Mouse (Mus musculus): ENCODE results near the gene Smarcb1. TPM values are rescaled to one million over a fixed set of nuclear protein-coding genes. Genes with fewer than 3 reads are reported as not detected.

Smarcb1 gene
- total RNA-seq, 2 experiments from 2014 or later: 77.4 to 83.2 TPM

Other genes starting within 250 kb of the Smarcb1 start
- gene Cabin1, start 157.3 kb downstream of the Smarcb1 start, total RNA-seq (2021): 10 to 100 TPM; 79.8 to 82.9 TPM
- 10 to 100 TPM; 32.8 to 40.5 TPM for gene Ddt, start 148.2 kb downstream of the Smarcb1 start, total RNA-seq (2021)
- gene Gm20441, start 140.7 kb downstream of the Smarcb1 start, total RNA-seq (2021): not detected
- gene Gstt3, start 140.2 kb downstream of the Smarcb1 start, total RNA-seq (2021): 1 to 10 TPM; 1.5 to 1.7 TPM
- 1 to 10 TPM; 3.0 to 4.7 TPM for gene Gstt1, start 123.0 kb downstream of the Smarcb1 start, total RNA-seq (2021)
- not detected for gene Gstt4, start 99.1 kb downstream of the Smarcb1 start, total RNA-seq (2021)
- gene Gstt2, start 84.2 kb downstream of the Smarcb1 start, total RNA-seq (2021): 1 to 10 TPM; 4.1 to 4.5 TPM
- gene Mif, start 61.4 kb downstream of the Smarcb1 start, total RNA-seq (2021): 100 to 1,000 TPM; 690 to 714 TPM
- gene Derl3, start 28.2 kb downstream of the Smarcb1 start, total RNA-seq (2021): 1 to 10 TPM; 1.9 to 2.6 TPM
- 100 to 1,000 TPM; 260 to 285 TPM for gene Chchd10, start 11.5 kb upstream of the Smarcb1 start, total RNA-seq (2021)
- 1 to 10 TPM; 1.7 to 2.3 TPM for gene Mmp11, start 14.9 kb upstream of the Smarcb1 start, total RNA-seq (2021)
- not detected for gene Gm867, start 19.1 kb upstream of the Smarcb1 start, total RNA-seq (2021)
- not detected for gene Vpreb3, start 21.4 kb upstream of the Smarcb1 start, total RNA-seq (2021)
- gene Gm5134, start 32.9 kb upstream of the Smarcb1 start, total RNA-seq (2021): not detected
- 10 to 100 TPM; 12.2 to 12.3 TPM for gene Zfp280b, start 111.0 kb upstream of the Smarcb1 start, total RNA-seq (2021)
- gene Slc5a4b, start 189.3 kb upstream of the Smarcb1 start, total RNA-seq (2021): not detected
- gene Slc5a4a, start 225.8 kb upstream of the Smarcb1 start, total RNA-seq (2021): not detected

Data from left cerebral cortex, postnatal 14 days (tissue).